Mouse (Mus musculus) heart, adult 8-10 months (tissue): Measurements from ENCODE around the gene Ctcfl. TPM values are rescaled to one million over a fixed set of nuclear protein-coding genes. Genes with fewer than 3 reads are reported as not detected.
"Not testable (repeated sequence)": the region's sequence is repeated elsewhere in the genome, so short reads cannot be mapped to it uniquely, and the experiment has no call there.

Experiments used
- DNase-seq: peaks from one replicate; pipeline ENCODE4 v3.0.0; 2022; ENCODE audit warnings: low spot score
- total RNA-seq, 4 experiments: library from RNA; stranded (reverse); gene quantifications; 2 replicates each; pipeline ENCODE4 v1.2.4; 2022

Ctcfl gene
- total RNA-seq, 4 experiments from 2014 or later: 0.11 to 0.47 (median 0.16) TPM; not detected in 1

DNA sequence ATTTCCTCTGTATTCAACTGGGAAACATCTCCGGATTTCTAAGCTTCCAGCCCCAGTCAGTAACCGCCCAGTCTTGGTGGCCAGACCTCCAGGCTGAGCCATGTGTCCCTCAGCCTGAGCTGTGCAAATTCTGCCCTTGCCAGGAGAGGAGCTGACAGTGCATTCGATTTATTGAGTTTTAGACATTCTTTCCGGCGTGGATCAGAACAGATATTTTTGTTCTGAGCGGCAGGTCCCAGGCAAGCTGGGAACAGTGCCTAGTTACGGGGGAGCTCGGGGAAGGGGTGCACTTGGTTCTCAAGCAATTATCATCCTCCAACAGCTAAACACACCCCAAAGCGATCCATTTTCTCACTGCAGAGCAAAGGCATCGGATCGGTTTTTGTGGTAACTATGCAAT lies 24.3 kb upstream of the Ctcfl start:
- DNase-seq: no peak

DNA sequence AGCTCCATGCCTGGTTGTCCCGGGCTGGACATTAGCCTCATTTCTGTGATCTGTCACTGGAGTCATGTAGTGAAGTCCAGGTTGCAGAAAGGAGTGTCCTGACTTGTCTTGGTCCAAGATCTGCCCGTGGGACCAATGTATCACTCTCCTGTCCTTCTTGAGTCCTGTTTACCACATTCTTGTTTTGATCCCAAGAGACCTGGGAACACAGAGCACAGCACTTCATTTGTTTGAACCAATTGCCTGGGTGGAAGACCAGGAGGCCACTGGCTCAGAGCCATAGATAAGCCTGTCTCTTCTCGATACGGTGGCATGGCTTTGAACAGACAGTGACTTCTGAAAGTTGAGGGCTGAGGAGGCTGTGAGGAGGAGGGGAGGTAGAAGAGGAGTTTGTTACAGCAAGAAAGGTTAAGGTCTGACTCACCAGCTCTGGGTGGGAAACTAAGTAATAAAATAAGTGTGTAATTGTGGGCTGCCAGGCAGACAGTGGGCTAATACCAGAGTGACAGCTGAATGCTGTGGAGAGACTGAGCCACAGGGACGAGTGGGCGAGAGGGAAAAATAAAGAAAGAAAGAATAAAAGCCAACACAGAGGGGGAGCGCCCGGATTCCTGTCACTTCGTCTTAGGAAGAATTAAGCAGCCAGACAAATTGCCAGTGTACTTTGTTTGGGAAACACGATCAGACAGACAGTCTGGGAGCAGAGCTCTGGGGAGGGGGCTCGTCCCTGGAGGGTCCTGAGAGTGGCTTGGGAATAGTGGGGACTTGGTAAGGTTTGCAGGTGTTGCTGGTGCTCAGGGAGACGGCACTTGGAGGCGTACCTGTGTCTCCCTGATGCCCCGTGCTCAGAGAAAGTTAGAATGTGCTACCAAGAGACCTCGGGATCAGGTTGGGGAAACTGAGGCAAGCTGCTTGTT lies 19.3 kb upstream of the Ctcfl start:
- no peak for DNase-seq

DNA sequence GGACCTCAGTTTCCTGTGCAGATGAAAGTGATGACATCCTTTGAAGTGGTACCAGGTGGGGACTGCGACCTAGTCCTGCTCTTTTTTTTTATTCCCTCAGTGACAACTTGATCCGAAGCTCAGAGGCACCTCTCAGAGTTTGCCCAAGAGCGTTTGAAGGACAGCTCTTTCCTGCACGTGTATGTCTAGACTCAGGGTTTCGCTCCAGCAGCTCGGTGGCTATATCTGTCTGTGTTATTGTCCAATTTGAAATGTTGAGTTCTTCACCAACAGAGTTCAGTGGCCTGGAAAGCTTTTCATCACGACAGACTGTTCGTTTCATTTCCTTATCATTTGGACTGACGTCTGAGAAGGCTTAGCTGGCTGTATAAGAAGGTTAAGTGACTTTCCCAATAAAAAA lies 15.4 kb upstream of the Ctcfl start:
- no peak for DNase-seq

- DNase-seq: no peak
These were observed 13.5 kb upstream of the Ctcfl start for GRCm38 (mm10) chr2:173132794-173133300.

DNA sequence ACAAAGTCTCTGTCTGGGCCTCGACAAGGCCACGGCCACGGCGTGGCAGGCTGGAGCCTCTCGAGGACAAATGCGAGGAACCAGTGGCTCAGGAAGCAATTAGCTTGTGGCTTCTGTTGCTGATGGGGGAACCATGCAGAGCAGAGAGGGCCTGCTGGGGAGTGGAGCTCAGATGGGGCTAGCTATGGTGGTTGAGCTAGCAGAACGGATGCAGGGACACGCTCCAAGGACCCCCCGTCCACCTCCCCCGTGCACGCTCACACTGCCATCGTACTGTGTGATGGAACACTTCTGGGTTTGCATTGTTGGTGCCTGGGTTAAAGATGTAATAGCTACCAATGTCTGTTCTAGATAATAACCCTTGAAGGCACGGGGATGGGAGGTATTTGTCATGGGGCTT lies 12.9 kb upstream of the Ctcfl start:
- DNase-seq: no peak

DNA sequence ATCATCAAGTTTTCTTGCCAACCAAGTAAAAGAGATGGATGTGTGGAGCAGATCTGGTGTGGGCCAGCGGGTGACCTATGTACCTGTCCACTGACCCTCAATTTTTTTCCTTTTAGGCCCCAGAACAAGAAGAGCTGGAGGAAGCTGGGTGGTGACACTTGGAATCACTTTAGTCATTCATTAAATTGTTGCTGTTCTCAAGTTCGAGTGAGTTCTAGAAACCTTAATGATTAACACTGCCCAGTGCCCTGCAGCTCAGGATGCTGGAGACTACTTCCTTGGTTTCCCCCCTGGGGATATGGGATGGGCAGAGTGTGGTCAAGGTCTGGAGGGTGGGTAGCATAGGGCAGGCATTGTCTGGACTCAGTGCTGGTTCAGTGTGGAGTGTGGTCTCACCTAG lies 9.8 kb upstream of the Ctcfl start:
- DNase-seq: no peak

- no peak for DNase-seq
These were observed 7.1 kb upstream of the Ctcfl start for GRCm38 (mm10) chr2:173126386-173126785.

GRCm38 (mm10) chr2:173124022-173124735 lies 4.9 kb upstream of the Ctcfl start:
- DNase-seq: no peak

DNA sequence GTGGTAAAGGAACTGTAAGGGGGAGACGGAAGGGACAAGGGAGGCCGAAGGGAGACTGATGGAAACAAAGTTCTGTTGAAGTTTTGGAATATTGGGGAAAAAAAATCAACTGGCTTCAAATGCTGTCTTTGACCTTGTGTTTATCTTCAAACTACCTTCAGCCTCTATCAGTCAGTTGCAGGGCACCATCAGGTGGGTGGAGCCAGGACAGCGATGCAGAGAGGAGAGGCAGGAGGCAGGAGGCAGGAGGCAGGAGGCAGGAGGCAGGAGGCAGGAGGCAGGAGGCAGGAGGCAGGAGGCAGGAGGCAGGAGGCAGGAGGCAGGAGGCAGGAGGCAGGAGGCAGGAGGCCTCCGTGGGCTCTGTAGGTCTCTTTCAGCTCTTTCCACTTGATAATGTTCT lies 792 bp upstream of the Ctcfl start:
- not testable (repeated sequence) for DNase-seq

GRCm38 (mm10) chr2:173113796-173114195 lies 5.5 kb downstream of the Ctcfl start:
- not testable (repeated sequence) for DNase-seq

GRCm38 (mm10) chr2:173110571-173110970 lies 8.8 kb downstream of the Ctcfl start:
- DNase-seq: no peak

- no peak for DNase-seq
These were observed 9.8 kb downstream of the Ctcfl start for GRCm38 (mm10) chr2:173109510-173109909.

GRCm38 (mm10) chr2:173108509-173109190 lies 10.7 kb downstream of the Ctcfl start:
- DNase-seq: no peak

- DNase-seq: peak; percentile 63
These were observed 12.2 kb downstream of the Ctcfl start for GRCm38 (mm10) chr2:173106889-173107785.

- DNase-seq: no peak
These were observed 12.9 kb downstream of the Ctcfl start for GRCm38 (mm10) chr2:173106409-173106808.

GRCm38 (mm10) chr2:173097337-173097736 lies 22.0 kb downstream of the Ctcfl start:
- not testable (repeated sequence) for DNase-seq

GRCm38 (mm10) chr2:173089437-173089836 lies 29.9 kb downstream of the Ctcfl start:
- peak; percentile 80 for DNase-seq

DNA sequence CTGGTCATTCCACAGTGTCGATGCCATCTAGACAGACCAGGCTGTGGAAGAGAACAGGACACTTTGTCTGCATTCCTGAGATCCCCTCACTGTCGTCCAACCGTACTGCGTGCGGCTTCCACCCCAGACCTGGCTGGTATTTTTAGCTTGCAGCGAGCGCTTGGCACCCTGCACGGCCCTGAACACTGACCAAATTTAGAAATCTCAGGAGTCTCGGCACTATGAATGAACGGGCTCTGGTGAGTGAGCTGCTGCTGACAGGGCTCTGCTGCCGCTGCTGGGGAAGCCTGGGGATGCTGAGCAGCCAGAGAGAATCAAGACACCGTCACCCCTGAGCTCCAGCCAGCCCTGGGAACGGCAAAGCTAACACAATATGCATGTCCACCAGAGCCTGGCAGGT lies 31.9 kb downstream of the Ctcfl start:
- DNase-seq: peak; percentile 71

GRCm38 (mm10) chr2:173085763-173086162 lies 33.6 kb downstream of the Ctcfl start:
- no peak for DNase-seq

- no peak for DNase-seq
These were observed 34.5 kb downstream of the Ctcfl start for GRCm38 (mm10) chr2:173084871-173085270.
